Mouse (Mus musculus): ENCODE results near the gene Abcc9.

DNA sequence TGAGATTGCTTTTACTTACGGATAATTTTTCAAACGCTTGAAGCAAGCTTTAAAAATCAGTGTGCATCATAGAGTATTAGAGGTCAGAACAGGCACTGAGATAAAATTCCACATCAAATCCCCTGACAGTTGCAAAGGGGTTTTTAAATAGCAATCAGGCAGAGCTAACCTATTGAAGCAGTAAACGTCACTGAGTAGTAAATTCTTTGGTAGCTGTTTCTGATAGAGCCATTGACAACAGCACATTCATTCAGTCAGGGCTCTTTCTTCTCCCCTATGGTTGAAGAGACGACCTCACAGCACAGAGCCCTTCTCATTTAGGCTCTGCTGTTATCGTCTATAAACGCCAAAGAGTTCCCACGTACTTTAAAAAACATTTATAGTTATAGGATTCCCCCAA is 95.0 kb downstream of the Abcc9 start:
- no peak for TF ChIP-seq CTCF (IDR thresholded peaks at IDR 0.05; ENCODE audit: borderline replicate concordance, insufficient read depth, low read length)
- no peak for TF ChIP-seq POLR2A (IDR thresholded peaks at IDR 0.05; ENCODE audit: low read depth, low read length)

Data from embryonic fibroblast, embryonic 13.5 days (primary cell).